Mouse (Mus musculus) lung, postnatal 0 days (tissue): Measurements from ENCODE around the gene Col4a4.

Experiments used
- CTCF ChIP-seq: IDR thresholded peaks from 2 replicates; pipeline ENCODE4 v1.5.1; 2016; ENCODE audit warnings: antibody characterized with exemption, mild to moderate bottlenecking
- EP300 ChIP-seq: IDR thresholded peaks from 2 replicates; pipeline ENCODE4 v1.6.1; 2016; ENCODE audit warnings: antibody characterized with exemption, mild to moderate bottlenecking, control low read depth

DNA sequence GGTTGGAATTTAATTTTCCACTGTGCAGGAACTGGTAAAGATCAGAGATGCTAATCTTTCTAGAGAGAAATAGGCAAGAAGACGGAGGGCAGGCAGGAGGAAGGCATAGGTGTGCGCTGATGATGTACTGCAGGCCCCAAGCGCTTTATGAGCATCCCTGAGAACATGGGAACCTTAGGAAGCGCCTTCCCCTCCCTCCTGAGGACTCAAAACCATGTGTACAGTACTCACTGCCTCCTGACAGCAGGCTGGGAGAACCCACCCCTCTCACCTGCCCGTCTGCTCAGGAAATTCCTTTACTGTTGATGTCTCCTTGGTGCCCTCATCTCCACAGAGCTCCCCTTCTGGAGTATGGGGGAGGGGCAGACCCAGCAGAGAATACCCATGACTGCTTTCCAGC is 175.1 kb downstream of the Col4a4 start:
- no peak for TF ChIP-seq CTCF
- TF ChIP-seq EP300 = no peak
